Mouse (Mus musculus) C2C12 (cell line): ENCODE data around the gene Vipas39. TPM values are rescaled to one million over a fixed set of nuclear protein-coding genes. Genes with fewer than 3 reads are reported as not detected.

Source experiments
- H3K27me3 ChIP-seq: one replicate; pipeline ENCODE4 v1.6.1; 2011; ENCODE audit not compliant: control insufficient read depth, insufficient read depth, insufficient read length
- H3K36me3 ChIP-seq: one replicate; pipeline ENCODE4 v1.6.1; 2011; ENCODE audit not compliant: control insufficient read depth, insufficient read depth
- H3K4me3 ChIP-seq: one replicate; pipeline ENCODE4 v1.5.1; 2011; ENCODE audit warnings: mild to moderate bottlenecking, control low read depth; ENCODE audit not compliant: poor library complexity, insufficient read depth, severe bottlenecking
- H3K79me2 ChIP-seq: one replicate; pipeline ENCODE4 v1.6.1; 2011; ENCODE audit not compliant: control insufficient read depth, insufficient read depth
- H3K79me3 ChIP-seq: one replicate; pipeline ENCODE4 v1.6.1; 2011; ENCODE audit warnings: low read depth, control low read depth
- H3ac ChIP-seq: one replicate; pipeline ENCODE3; 2011; ENCODE audit warnings: low read depth; ENCODE audit not compliant: control insufficient read depth, insufficient read length
- CEBPB ChIP-seq: IDR thresholded peaks from one replicate; pipeline ENCODE4 v1.6.1; 2011; ENCODE audit warnings: low read depth, mild to moderate bottlenecking, control low read depth, moderate library complexity
- CTCF ChIP-seq: IDR thresholded peaks from one replicate; pipeline ENCODE4 v1.5.1; 2011; ENCODE audit not compliant: control insufficient read depth, insufficient read depth, insufficient read length
- FOSL1 ChIP-seq: IDR thresholded peaks from one replicate; pipeline ENCODE4 v1.8.0; 2011; ENCODE audit warnings: mild to moderate bottlenecking, low read length; ENCODE audit not compliant: poor library complexity, insufficient read depth, severe bottlenecking
- MAX ChIP-seq: IDR thresholded peaks from one replicate; pipeline ENCODE4 v1.6.1; 2011; ENCODE audit warnings: mild to moderate bottlenecking, control low read depth
- MYOD1 ChIP-seq: IDR thresholded peaks from one replicate; pipeline ENCODE4 v1.6.1; 2011; ENCODE audit warnings: low read depth; ENCODE audit not compliant: control insufficient read depth, insufficient read length
- MYOG ChIP-seq: IDR thresholded peaks from one replicate; pipeline ENCODE4 v1.6.1; 2011; ENCODE audit not compliant: control insufficient read depth, insufficient read length; ENCODE audit errors: extremely low read depth
- USF1 ChIP-seq: IDR thresholded peaks from one replicate; pipeline ENCODE4 v1.6.1; 2011; ENCODE audit warnings: low read depth, mild to moderate bottlenecking, control low read depth, moderate library complexity
- polyA plus RNA-seq: library from polyadenylated mRNA; unstranded; fragments of >200 nt; fragmentation: generic; extraction: Trizol; gene quantifications from one replicate; pipeline ENCODE4 v1.2.1, GENCODE M21; 2012; ENCODE audit warnings: missing spikeins

Vipas39 gene
- polyA plus RNA-seq, 1 experiment: 23.2 TPM

DNA sequence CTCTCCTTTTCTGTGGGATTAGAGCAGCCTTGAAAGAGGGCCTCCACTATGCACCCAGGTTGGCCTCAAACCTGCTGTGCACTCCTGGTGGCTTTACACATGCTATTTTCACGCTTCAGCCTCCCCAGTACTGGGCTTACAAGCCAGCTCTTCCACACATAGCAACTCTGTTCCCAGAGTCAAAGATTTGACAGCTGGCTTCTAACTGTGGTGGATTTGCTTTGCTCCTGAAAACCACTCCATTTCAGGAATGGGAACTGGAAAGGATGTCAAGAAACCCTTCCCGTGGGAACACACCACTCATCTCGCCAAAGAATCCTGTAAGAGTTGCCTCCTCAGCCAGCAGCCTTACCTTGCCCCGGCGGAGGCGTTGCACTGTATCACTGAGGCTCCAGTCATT, 12.2 kb downstream of the Vipas39 start:
- Histone ChIP-seq H3K27me3 (no peaks in the 10 kb centered on the region), H3K79me3 (no peaks in the 10 kb centered on the region), H3ac (no peak overlapping the region), H3K4me3 (no peak overlapping the region), H3K36me3 (peaks cover 74% of the 10 kb centered on the region), H3K79me2 (no peaks in the 10 kb centered on the region)
- no peak for TF ChIP-seq USF1
- no peak for TF ChIP-seq CTCF
- TF ChIP-seq MYOG: no peak
- no peak for TF ChIP-seq MYOD1
- no peak for TF ChIP-seq CEBPB
- TF ChIP-seq MAX: no peak
- TF ChIP-seq FOSL1: no peak

DNA sequence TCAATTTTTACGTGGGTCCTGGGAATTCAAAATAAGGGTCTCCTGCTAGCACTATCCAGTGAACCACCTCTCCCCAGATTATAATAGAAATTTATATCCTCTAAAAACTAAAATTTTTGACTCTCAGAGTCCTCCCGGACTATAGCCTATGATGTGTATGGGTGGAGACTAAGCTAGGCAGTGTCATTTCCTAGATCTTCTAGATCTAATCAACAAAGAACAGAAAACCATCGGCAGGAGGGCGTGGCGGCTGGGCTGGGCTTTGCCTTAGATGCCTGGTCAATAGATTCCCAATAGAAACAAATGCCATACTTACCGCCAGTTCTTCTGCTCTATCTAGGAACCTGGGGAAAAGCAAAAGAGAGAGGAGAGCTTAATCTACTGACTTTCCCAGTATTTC, 15.9 kb downstream of the Vipas39 start:
- H3K79me3 ChIP-seq: no peaks in the 10 kb centered on the region
- peaks cover 81% of the 10 kb centered on the region for H3K36me3 ChIP-seq
- H3K4me3 ChIP-seq: no peak overlapping the region
- H3ac ChIP-seq: no peak overlapping the region
- H3K27me3 ChIP-seq: no peaks in the 10 kb centered on the region
- no peak for TF ChIP-seq MYOG
- H3K79me2 ChIP-seq: no peaks in the 10 kb centered on the region

DNA sequence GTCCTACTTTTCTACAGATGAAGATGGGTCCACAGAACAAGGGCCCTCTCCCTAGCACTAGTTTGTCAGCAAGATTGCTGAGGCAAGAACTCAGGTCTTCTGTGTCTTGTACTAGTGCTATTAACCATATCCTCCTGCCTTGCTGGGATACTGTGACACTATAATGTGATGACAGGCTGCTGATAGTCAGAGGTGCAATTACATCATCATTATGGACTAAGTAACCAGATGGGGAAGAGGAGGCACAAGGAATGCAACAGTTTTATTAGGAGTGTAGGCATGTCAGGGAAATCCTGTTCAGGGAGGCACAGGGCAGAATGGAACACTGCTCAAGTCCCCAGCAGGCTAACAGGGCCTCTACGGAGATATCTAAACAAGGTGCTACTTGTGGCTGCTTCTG, 27.4 kb downstream of the Vipas39 start, which contains the start of gene Noxred1:
Gene Noxred1, minus strand, starts transcription at position 101 of the 400 bp plus-strand sequence.
- Histone ChIP-seq H3K79me2 (no peaks in the 10 kb centered on the region), H3K36me3 (peaks cover 52% of the 10 kb centered on the region), H3K79me3 (no peaks in the 10 kb centered on the region), H3K4me3 (no peak within 1 kb of the TSS), H3ac (no peak within 1 kb of the TSS), H3K27me3 (no peaks in the 10 kb centered on the region)
- TF ChIP-seq MAX: no peak
- no peak for TF ChIP-seq MYOG
- no peak for TF ChIP-seq CEBPB
- no peak for TF ChIP-seq USF1
- TF ChIP-seq FOSL1: no peak
- TF ChIP-seq MYOD1: no peak
- TF ChIP-seq CTCF: no peak

DNA sequence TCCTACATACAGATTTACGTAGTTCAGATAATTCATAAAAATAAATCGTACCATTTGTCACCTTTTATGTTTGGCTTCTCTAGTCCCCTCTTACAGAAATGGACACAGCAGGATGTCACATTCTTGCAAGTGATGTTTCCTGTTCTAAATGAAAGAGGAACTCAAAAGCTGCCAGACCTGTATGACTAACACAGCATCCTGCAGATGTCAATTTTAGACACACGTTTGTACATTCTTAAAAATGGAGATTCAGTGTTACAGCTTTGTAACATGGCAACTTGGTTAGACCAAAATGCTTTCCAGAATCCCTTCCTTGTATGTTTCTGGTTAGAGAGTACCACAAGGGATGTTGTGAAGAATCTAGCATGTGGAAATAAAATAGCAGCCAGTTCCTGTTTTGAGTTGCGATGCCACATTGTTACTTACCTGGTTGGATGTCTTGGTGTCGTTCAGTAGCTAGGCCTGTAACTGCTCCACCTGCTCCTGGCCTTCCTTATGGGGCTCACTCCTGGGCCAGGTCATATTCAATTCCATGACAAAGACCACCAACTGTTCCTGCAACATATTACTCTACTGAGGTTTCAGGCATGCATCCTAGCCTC, 29.1 kb downstream of the Vipas39 start:
- peaks cover 46% of the 10 kb centered on the region for H3K36me3 ChIP-seq
- H3K79me2 ChIP-seq: no peaks in the 10 kb centered on the region
- H3K79me3 ChIP-seq: no peaks in the 10 kb centered on the region
- no peak overlapping the region for H3ac ChIP-seq
- no peak overlapping the region for H3K4me3 ChIP-seq
- H3K27me3 ChIP-seq: no peaks in the 10 kb centered on the region
- TF ChIP-seq MYOG: no peak
- no peak for TF ChIP-seq CEBPB
- no peak for TF ChIP-seq MAX
- no peak for TF ChIP-seq FOSL1
- no peak for TF ChIP-seq USF1
- TF ChIP-seq CTCF: no peak
- TF ChIP-seq MYOD1: no peak

DNA sequence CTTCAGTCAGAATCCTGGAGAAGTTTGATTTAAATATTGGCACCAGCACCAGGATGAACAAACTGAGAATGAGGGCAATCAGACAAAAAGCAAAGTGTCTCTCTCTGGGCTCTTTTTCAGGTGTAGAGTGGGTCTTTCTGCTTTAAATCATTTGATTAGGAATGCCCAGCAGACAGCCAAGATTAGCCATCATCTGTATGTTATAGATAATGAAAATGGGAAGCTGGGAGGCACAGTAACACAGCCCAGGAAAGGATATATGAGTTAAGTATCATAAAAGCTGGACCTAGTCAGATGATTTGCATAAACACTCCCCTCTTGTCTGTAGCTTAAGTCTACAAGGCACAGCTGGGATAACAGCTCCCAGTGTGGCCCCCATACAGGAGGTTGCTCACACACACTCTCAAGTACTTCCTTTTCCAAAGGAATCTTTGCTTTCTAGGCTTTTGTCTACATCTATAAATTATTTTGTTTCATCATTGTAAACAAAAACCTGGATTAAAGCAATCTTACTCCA, 35.6 kb downstream of the Vipas39 start:
- Histone ChIP-seq H3K4me3 (no peak overlapping the region), H3K79me3 (no peaks in the 10 kb centered on the region), H3K36me3 (no peaks in the 10 kb centered on the region), H3ac (no peak overlapping the region), H3K79me2 (no peaks in the 10 kb centered on the region), H3K27me3 (no peaks in the 10 kb centered on the region)
- TF ChIP-seq CEBPB (no peak), FOSL1 (no peak)

DNA sequence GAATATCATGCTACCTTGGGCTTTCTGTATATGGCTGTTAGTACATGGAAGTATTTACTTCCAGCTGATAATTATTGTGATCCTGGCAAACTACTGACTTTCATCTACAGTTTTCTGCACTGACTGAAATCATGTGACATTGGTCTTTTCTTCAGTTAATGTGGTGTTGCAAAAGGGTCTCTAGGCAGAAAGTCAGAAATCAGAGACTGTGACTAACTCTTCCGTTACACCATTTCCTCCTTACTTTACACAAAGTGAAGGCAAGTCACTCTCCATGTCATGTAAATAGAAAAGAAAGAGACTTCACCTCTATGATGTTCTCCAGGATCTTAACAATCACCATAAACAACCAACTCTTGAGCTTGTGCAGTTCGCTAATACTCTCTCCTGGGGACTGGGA, 36.4 kb downstream of the Vipas39 start:
- Histone ChIP-seq H3ac (no peak overlapping the region), H3K79me2 (no peaks in the 10 kb centered on the region), H3K27me3 (no peaks in the 10 kb centered on the region), H3K36me3 (no peaks in the 10 kb centered on the region), H3K4me3 (no peak overlapping the region), H3K79me3 (no peaks in the 10 kb centered on the region)
- TF ChIP-seq CTCF (no peak), FOSL1 (no peak), MYOD1 (no peak), MAX (no peak), USF1 (no peak), MYOG (no peak), CEBPB (no peak)
